Mouse (Mus musculus) neutrophil, adult 5-6 weeks (primary cell): ENCODE data around the gene Serpinh1. TPM values are rescaled to one million over a fixed set of nuclear protein-coding genes. Genes with fewer than 3 reads are reported as not detected.

Experiments used
- ATAC-seq: fragments of 151-379, 151-347 bp; 2 replicates; pipeline ENCODE4 v1.8.0; 2017; ENCODE audit warnings: mild to moderate bottlenecking, moderate TSS enrichment; ENCODE audit not compliant: insufficient number of reproducible peaks, poor library complexity, low FRiP score, severe bottlenecking; ENCODE audit errors: extremely low read depth
- total RNA-seq: library from RNA; stranded (forward); fragments of 200-1000 nt; gene quantifications from 2 replicates; pipeline ENCODE4 v1.2.3, GENCODE M21; 2017

The Serpinh1 gene
- total RNA-seq, 1 experiment from 2014 or later = 0.58 TPM

- ATAC-seq = no peak
These were observed 49.0 kb downstream of the Serpinh1 start for GRCm38 (mm10) chr7:99304029-99304428.

- no peak for ATAC-seq
These were observed 52.3 kb downstream of the Serpinh1 start for GRCm38 (mm10) chr7:99300650-99301175.

Other genes with a start within 250 kb of the Serpinh1 start
- 90.1 and 93.1 TPM in 2 replicates for gene Uvrag, start 212.1 kb downstream of the Serpinh1 start, total RNA-seq
- 26.4 and 28.5 TPM in 2 replicates for gene Dgat2, start 170.5 kb downstream of the Serpinh1 start, total RNA-seq
- not detected in 2 replicates for gene Mogat2, start 114.6 kb downstream of the Serpinh1 start, total RNA-seq
- 0.37 and 0.93 TPM in 2 replicates for gene Map6, start 85.8 kb downstream of the Serpinh1 start, total RNA-seq
- gene Gdpd5, start 28.2 kb upstream of the Serpinh1 start, total RNA-seq = 0.35 and 1.7 TPM in 2 replicates
- not detected in 2 replicates for gene Klhl35, start 112.8 kb upstream of the Serpinh1 start, total RNA-seq
- gene Rps3, start 130.5 kb upstream of the Serpinh1 start, total RNA-seq = 1,085 and 1,169 TPM in 2 replicates
- 81.8 and 95.2 TPM in 2 replicates for gene Arrb1, start 182.2 kb upstream of the Serpinh1 start, total RNA-seq